Mouse (Mus musculus) C2C12 (cell line): ENCODE data around the gene Gm1123.

Source experiments
- CEBPB ChIP-seq: IDR thresholded peaks from one replicate; pipeline ENCODE4 v1.6.1; 2011; ENCODE audit warnings: low read depth, mild to moderate bottlenecking, control low read depth, moderate library complexity
- CTCF ChIP-seq: IDR thresholded peaks from one replicate; pipeline ENCODE4 v1.5.1; 2011; ENCODE audit not compliant: control insufficient read depth, insufficient read depth, insufficient read length
- MAX ChIP-seq: IDR thresholded peaks from one replicate; pipeline ENCODE4 v1.6.1; 2011; ENCODE audit warnings: mild to moderate bottlenecking, control low read depth
- USF1 ChIP-seq: IDR thresholded peaks from one replicate; pipeline ENCODE4 v1.6.1; 2011; ENCODE audit warnings: low read depth, mild to moderate bottlenecking, control low read depth, moderate library complexity

GRCm38 (mm10) chr9:99062544-99062943 lies 27.0 kb upstream of the Gm1123 start:
- TF ChIP-seq CTCF (peak; percentile 94), CEBPB (no peak), USF1 (no peak), MAX (no peak)
